13 mouse cellular contexts compared by ENCODE assay signal in the genomic region with DNA sequence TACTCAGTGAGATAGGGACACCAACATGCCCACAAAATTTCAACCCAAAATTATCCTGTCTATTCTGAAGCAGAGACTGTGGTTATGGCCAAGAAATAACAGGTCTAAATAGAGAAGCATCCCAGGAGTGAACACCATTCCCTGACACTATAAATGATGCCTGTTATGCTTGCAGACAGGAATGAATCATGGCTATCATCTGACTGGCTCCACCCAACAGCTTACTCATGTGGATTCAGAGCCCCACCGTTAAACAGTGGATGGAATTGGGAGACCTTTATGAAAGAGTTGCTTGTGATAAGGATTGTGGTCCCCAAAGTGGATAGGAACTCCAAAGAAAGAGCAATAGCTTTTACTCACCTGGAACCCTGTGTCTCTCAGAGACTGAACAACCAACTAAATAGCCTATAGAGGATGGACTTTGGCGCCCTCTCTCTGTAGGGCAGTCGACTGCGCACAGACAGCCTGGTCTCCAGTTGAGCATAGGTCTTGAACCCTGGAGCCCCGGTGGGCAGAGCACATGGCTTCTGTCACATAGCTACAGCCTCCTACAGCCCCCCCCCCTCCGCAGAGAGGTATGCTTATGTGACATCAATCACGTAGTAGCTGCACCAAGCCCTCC.
DNase-seq lines count a peak whose midpoint lies in the region; ATAC-seq and TF ChIP-seq lines count a peak whose summit lies in the region.
"Had no signal": no experiment of that assay in that cellular context is flagged by ENCODE, and none has a peak within 500 bp of the region (broad histone marks: within the 10 kb centered on the region; RNA-seq: fewer than 3 reads in every experiment).

No protein-coding gene starts in this region.

- H3K27me3 ChIP-seq in intestine, postnatal 0 days (replicated peaks; ENCODE audit: control insufficient read depth, insufficient read depth, low read length), result no peaks in the 10 kb centered on the region
- H3K27me3 ChIP-seq in intestine, embryonic 16.5 days (replicated peaks; ENCODE audit: control insufficient read depth, insufficient read depth, low read length), result no peaks in the 10 kb centered on the region
- no peaks in the 10 kb centered on the region for H3K27me3 ChIP-seq in MEL (ENCODE audit: control insufficient read depth in 1 of 2, insufficient read depth in 2 of 2, low read length in 2 of 2)
- H3K27me3 ChIP-seq: liver, embryonic 13.5 days; megakaryocyte, embryonic 14.5 days had no signal

- H3K27ac ChIP-seq in intestine, postnatal 0 days (ENCODE audit: low read depth, low read length), result no peak overlapping the region
- no peak overlapping the region for H3K27ac ChIP-seq in intestine, embryonic 16.5 days (ENCODE audit: low read length)
- no peak overlapping the region for H3K27ac ChIP-seq in MEL (ENCODE audit: control insufficient read depth, low read depth, low read length)
- H3K27ac ChIP-seq: hindbrain, postnatal 0 days; liver, embryonic 13.5 days had no signal

- peak; percentile 1 for DNase-seq in lung, postnatal 14 days
- DNase-seq in lung, postnatal 25 days (ENCODE audit: low spot score), result no peak
- no peak for DNase-seq in MEL (ENCODE audit: low read depth, low spot score)
- DNase-seq in embryo, embryonic 10.5 days (ENCODE audit: low spot score), result no peak
- DNase-seq in cerebellum, postnatal 10 days, result no peak
- DNase-seq: gastrocnemius, postnatal 36 days; liver, embryonic 13.5 days; right cerebral cortex, postnatal 14 days had no signal

- no peak overlapping the region for H3K4me2 ChIP-seq in intestine, postnatal 0 days (replicated peaks; ENCODE audit: low read depth)
- no peak overlapping the region for H3K4me2 ChIP-seq in intestine, embryonic 16.5 days (ENCODE audit: low read depth, low read length)
- H3K4me2 ChIP-seq: liver, embryonic 13.5 days had no signal

- no peak overlapping the region for H3K9ac ChIP-seq in intestine, postnatal 0 days (ENCODE audit: low read depth, low read length)
- no peak overlapping the region for H3K9ac ChIP-seq in intestine, embryonic 16.5 days (ENCODE audit: low read depth, low read length)
- H3K9ac ChIP-seq in MEL (ENCODE audit: control insufficient read depth, low read depth, low read length, poor library complexity, severe bottlenecking), result no peak overlapping the region
- H3K9ac ChIP-seq: liver, embryonic 13.5 days had no signal

- no peaks in the 10 kb centered on the region for H3K79me2 ChIP-seq in MEL (ENCODE audit: control insufficient read depth, insufficient read depth, low read length, poor library complexity)

- TF ChIP-seq POLR2A in MEL (IDR thresholded peaks at IDR 0.05; ENCODE audit: control insufficient read depth in 1 of 2, insufficient read depth in 1 of 2, low read depth in 1 of 2, low read length in 2 of 2, poor library complexity in 1 of 2), result no peak

- WGBS in intestine, postnatal 0 days, result 87% methylated on average over 7 of the region's 7 CpGs
- 90% methylated on average over 7 of the region's 7 CpGs for WGBS in intestine, embryonic 16.5 days

- TF ChIP-seq RAD21 in MEL (IDR thresholded peaks at IDR 0.05; ENCODE audit: low read depth, low read length), result peak; percentile 43

- no peaks in the 10 kb centered on the region for H3K4me1 ChIP-seq in intestine, postnatal 0 days (replicated peaks; ENCODE audit: control insufficient read depth, insufficient read depth, low read length)
- no peaks in the 10 kb centered on the region for H3K4me1 ChIP-seq in intestine, embryonic 16.5 days (ENCODE audit: control insufficient read depth, insufficient read depth, low read length)
- H3K4me1 ChIP-seq in MEL (ENCODE audit: control insufficient read depth in 1 of 2, insufficient read depth in 2 of 2, low read length in 2 of 2), result no peaks in the 10 kb centered on the region
- H3K4me1 ChIP-seq: liver, embryonic 13.5 days; megakaryocyte, embryonic 14.5 days had no signal

- TF ChIP-seq CTCF in intestine, postnatal 0 days (IDR thresholded peaks at IDR 0.05; ENCODE audit: low read depth), result 0 out of 2 replicates have a peak, but pooled peaks have one; percentile 11
- peak in 2 of 3 experiments; percentile 23 to 36; a peak in 2 of 6 replicates for TF ChIP-seq CTCF in MEL (IDR thresholded peaks at IDR 0.05 in 2 of 3, conservative IDR thresholded peaks at IDR 0.05 in 1 of 3; ENCODE audit: control insufficient read depth in 1 of 3, insufficient read depth in 1 of 3, low read depth in 2 of 3, low read length in 3 of 3, poor library complexity in 1 of 3, severe bottlenecking in 1 of 3)

- no peak overlapping the region for H3K4me3 ChIP-seq in intestine, postnatal 0 days (ENCODE audit: low read depth, low read length)
- no peak overlapping the region for H3K4me3 ChIP-seq in intestine, embryonic 16.5 days (ENCODE audit: low read length)
- H3K4me3 ChIP-seq in MEL (ENCODE audit: control insufficient read depth in 1 of 2, insufficient read depth in 1 of 2, low read depth in 2 of 2, low read length in 2 of 2), result no peak overlapping the region
- H3K4me3 ChIP-seq: liver, embryonic 13.5 days; megakaryocyte, embryonic 14.5 days had no signal

- no peaks in the 10 kb centered on the region for H3K36me3 ChIP-seq in intestine, postnatal 0 days (ENCODE audit: control insufficient read depth, insufficient read depth)
- H3K36me3 ChIP-seq in intestine, embryonic 16.5 days (ENCODE audit: control insufficient read depth, insufficient read depth, low read length), result no peaks in the 10 kb centered on the region
- peaks cover 0 to 3% of the 10 kb centered on the region in 2 experiments; a peak in 1 of 4 replicates for H3K36me3 ChIP-seq in MEL (ENCODE audit: control insufficient read depth in 1 of 2, insufficient read depth in 2 of 2, low read length in 2 of 2)
- H3K36me3 ChIP-seq: liver, embryonic 13.5 days had no signal

- no peak for ATAC-seq in intestine, postnatal 0 days
- ATAC-seq in intestine, embryonic 16.5 days, result no peak
- ATAC-seq in megakaryocyte progenitor cell, adult 5-6 weeks (replicated peaks; ENCODE audit: poor library complexity), result peak; percentile 46; the same call in 1 of the 2 replicates
- ATAC-seq: hindbrain, postnatal 0 days had no signal

- TF ChIP-seq EP300 in MEL (IDR thresholded peaks at IDR 0.05; ENCODE audit: low read depth in 1 of 2, low read length in 2 of 2), result no peak

- no peaks in the 10 kb centered on the region for H3K9me3 ChIP-seq in intestine, postnatal 0 days (ENCODE audit: control insufficient read depth)
- no peaks in the 10 kb centered on the region for H3K9me3 ChIP-seq in intestine, embryonic 16.5 days (ENCODE audit: control insufficient read depth, low read length)
- H3K9me3 ChIP-seq in MEL (replicated peaks; ENCODE audit: insufficient read depth, low read length), result no peaks in the 10 kb centered on the region
- H3K9me3 ChIP-seq: liver, embryonic 13.5 days; megakaryocyte, embryonic 14.5 days had no signal

TF ChIP-seq in MEL, 35 proteins besides CTCF, POLR2A, EP300 and RAD21:
- no peak for TF ChIP-seq MXI1 (IDR thresholded peaks at IDR 0.05; ENCODE audit: low read depth, low read length)
- peak; percentile 25; the same call in 1 of the 2 replicates for TF ChIP-seq SMC3 (IDR thresholded peaks at IDR 0.05; ENCODE audit: low read depth, low read length)
